In the genomic region with DNA sequence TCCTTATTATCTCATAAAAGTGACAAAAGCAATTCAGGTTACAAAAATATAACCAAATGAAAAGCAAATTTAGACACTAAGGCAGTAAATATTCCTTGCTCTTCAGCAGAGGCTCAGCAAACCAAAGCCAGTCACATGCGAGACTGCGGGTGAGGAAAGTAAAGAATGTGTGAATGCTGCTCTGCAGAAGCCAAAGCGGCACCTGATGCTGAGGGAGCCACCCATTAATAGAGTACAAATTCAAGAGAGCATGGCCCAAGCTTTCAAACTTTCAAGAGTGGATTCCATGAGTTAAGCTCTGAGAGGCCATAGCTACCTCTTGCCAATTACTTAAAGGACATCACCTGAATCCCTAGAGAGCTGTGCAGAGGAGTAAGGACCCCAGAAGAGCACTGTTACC, we compare ENCODE assay signal across 20 mouse cellular contexts.
"Had no signal": no experiment of that assay in that cellular context is flagged by ENCODE, and none has a peak within 500 bp of the region (broad histone marks: within the 10 kb centered on the region; RNA-seq: fewer than 3 reads in every experiment).

No protein-coding gene starts in this region.

- H3K9me3 ChIP-seq: kidney, embryonic 15.5 days; limb, embryonic 12.5 days; limb, embryonic 15.5 days; megakaryocyte, embryonic 14.5 days; midbrain, embryonic 10.5 days; midbrain, embryonic 13.5 days; neural tube, embryonic 13.5 days had no signal

- H3K27me3 ChIP-seq: kidney, embryonic 15.5 days; limb, embryonic 12.5 days; limb, embryonic 15.5 days; megakaryocyte, embryonic 14.5 days; midbrain, embryonic 13.5 days; neural tube, embryonic 13.5 days had no signal

- H3K4me1 ChIP-seq: kidney, embryonic 15.5 days; limb, embryonic 12.5 days; limb, embryonic 15.5 days; midbrain, embryonic 10.5 days; midbrain, embryonic 13.5 days; neural tube, embryonic 13.5 days had no signal

- ATAC-seq: midbrain, embryonic 13.5 days; midbrain, embryonic 16.5 days had no signal

- H3K27ac ChIP-seq: kidney, embryonic 15.5 days; left cerebral cortex, adult 2 months; limb, embryonic 12.5 days; limb, embryonic 15.5 days; liver, embryonic 14.5 days; midbrain, embryonic 10.5 days; midbrain, embryonic 13.5 days; neural tube, embryonic 13.5 days had no signal

- H3K36me3 ChIP-seq: limb, embryonic 15.5 days had no signal

- H3K9ac ChIP-seq: kidney, embryonic 15.5 days; limb, embryonic 12.5 days; limb, embryonic 15.5 days; liver, embryonic 14.5 days; liver, postnatal 0 days; midbrain, embryonic 13.5 days; neural tube, embryonic 13.5 days had no signal

- DNase-seq: kidney, postnatal 10 days; kidney, postnatal 36 days; layer of hippocampus, postnatal 36 days; liver, postnatal 0 days; lung, postnatal 10 days; lung, postnatal 36 days; thymus, adult 18-20 months; thymus, postnatal 36 days had no signal

- H3K4me3 ChIP-seq: kidney, embryonic 15.5 days; left cerebral cortex, adult 2 months; limb, embryonic 12.5 days; limb, embryonic 15.5 days; megakaryocyte, embryonic 14.5 days; midbrain, embryonic 10.5 days; midbrain, embryonic 13.5 days; myocyte; neural tube, embryonic 13.5 days had no signal

- H3K4me2 ChIP-seq: kidney, embryonic 15.5 days; limb, embryonic 12.5 days; limb, embryonic 15.5 days; liver, embryonic 11.5 days; midbrain, embryonic 13.5 days; neural tube, embryonic 13.5 days had no signal
